Mouse (Mus musculus) ES-CJ7 (cell line): ENCODE results near the gene Prrt1.

ENCODE experiments used
- DNase-seq: peaks from one replicate; pipeline ENCODE4 v3.0.0; 2011; ENCODE audit warnings: low read depth, low spot score

The Prrt1 gene

GRCm38 (mm10) chr17:34629221-34629751 lies at the start of gene Prrt1:
TSS of gene Prrt1 (plus strand) at chr17:34629533.
- DNase-seq = peak; percentile 40

GRCm38 (mm10) chr17:34582528-34582927 lies 46.8 kb upstream of the Prrt1 start:
- DNase-seq = no peak

DNA sequence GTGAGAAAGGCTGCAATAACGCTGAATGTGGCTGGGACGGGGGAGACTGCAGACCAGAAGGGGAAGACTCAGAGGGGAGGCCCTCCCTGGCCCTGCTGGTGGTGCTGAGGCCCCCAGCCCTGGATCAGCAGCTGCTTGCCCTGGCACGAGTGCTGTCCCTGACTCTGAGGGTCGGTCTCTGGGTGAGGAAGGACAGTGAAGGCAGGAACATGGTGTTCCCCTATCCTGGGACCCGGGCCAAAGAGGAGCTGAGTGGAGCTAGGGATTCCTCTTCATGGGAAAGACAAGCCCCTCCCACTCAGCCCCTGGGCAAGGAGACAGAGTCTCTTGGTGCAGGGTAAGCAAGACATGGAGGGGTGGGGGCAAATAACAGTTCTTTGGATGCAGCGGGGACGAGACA lies 45.9 kb upstream of the Prrt1 start:
- no peak for DNase-seq

DNA sequence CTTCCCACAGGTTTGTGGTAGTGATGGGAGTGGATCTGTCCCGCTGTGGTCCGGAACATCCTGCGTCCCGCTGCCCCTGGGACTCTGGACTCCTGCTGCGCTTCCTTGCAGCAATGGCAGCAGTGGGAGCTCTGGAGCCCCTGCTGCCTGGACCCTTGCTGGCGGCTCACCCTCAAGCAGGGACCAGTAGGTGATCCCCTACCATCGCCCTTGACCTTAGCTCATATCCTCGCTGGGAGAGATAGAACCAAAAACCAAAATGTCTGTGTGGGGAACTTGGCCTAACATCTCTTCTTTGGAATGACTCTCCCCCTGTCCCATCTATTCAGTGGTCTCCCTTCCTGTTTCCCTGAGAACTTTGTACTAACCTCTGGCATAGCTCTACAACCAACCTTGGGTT lies 45.5 kb upstream of the Prrt1 start:
- no peak for DNase-seq

GRCm38 (mm10) chr17:34585121-34585520 lies 44.2 kb upstream of the Prrt1 start:
- no peak for DNase-seq

DNA sequence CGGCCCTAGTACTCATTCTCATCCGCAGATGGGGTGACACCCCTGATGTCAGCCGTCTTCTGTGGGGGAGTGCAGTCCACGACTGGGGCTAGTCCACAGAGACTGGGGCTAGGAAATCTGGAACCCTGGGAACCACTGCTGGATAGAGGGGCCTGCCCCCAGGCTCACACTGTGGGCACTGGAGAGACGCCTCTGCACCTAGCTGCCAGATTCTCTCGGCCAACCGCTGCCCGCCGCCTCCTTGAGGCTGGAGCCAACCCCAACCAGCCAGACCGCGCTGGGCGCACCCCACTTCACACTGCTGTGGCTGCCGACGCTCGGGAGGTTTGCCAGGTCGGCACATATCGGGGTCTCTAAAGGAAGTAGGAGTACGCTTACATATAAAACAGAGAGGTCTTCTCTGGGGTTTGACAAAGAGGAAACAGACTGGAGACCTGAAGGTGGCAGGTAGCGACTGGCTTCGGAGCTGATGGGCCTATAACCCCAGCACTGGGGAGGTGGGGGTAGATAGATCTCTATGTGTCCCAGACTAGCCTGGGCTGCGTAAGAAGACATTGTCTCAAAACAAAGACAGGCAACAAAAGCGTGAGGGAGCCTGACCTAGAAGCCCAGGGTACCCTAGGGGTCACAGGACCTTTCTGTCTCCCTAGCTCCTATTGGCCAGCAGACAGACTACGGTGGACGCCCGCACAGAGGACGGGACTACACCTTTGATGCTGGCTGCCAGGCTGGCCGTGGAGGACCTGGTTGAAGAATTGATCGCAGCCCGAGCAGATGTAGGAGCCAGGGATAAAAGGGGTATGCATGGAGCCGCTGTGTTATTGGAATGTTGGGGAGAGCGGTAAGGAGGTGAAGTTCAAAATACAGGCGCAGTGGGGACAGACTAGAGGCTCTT lies 43.2 kb upstream of the Prrt1 start:
- no peak for DNase-seq

- peak; percentile 88 for DNase-seq
These were observed 42.4 kb upstream of the Prrt1 start for GRCm38 (mm10) chr17:34586796-34587422.

- peak; percentile 92 for DNase-seq
These were observed 41.9 kb upstream of the Prrt1 start for GRCm38 (mm10) chr17:34587423-34587811.

DNA sequence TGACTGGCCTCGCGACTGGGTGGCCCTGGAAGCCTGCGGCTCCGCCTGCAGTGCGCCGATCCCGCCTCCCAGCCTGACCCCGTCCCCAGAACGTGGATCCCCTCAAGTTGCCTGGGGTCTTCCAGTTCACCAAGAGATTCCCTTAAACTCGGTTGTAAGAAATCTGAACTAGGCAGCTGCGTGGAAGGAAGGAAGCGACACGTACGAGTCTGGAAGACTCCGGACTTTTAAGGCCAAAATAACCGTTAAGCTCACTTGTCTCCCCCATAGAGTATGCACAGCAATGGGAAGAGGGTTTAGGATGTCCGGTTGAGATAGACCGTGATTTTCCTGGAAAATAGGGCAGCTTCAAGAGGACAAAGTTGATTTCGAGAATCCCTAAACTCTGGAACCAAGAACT lies 41.5 kb upstream of the Prrt1 start:
- DNase-seq = no peak

DNA sequence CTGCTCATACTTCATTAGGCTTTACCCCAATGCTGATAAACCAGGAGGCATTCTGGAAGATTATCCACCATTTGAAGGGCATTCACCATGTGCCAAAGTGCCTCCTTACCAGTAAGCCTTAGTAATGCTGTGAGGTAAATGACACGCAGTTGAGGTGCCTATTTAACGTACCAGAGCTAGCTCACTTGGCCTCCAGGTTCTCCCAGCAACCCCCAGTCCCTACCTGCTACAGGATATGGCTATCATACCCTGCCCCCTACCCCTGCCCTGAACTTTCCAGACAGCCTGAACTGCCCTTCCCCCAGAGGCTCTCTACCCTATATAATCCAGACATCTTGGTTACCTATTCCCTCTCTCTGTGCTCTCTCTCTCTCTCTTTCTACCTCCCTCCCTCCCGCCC lies 40.6 kb upstream of the Prrt1 start:
- DNase-seq = no peak

- no peak for DNase-seq
These were observed 40.1 kb upstream of the Prrt1 start for GRCm38 (mm10) chr17:34589206-34589605.

DNA sequence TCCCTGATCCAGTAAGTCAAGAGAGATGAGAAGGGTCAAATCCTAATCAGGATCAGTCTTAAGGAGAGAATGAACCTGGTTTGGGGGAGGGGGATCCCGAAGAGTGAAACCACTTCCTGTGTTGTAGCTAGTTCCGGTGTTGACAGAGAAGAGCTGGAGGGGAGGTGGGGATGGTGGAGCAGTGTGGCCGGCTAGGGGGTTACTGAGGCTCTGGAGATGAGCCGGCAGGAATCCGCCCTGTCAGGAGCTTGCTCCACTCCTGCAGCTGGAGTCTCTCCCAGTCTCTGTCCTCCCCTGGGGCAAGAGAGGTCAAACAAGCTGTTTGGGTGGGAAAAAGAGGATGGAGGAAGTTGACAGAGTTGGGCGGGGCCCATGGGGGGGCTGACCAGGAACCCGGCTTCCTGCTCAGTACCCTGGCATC lies 39.6 kb upstream of the Prrt1 start, which contains the start of gene Gpsm3:
Gpsm3 (plus strand) TSS at position 126 of the 421 bp plus-strand sequence.
- DNase-seq = peak; percentile 70

GRCm38 (mm10) chr17:34590154-34590987 lies 39.0 kb upstream of the Prrt1 start:
- no peak for DNase-seq

DNA sequence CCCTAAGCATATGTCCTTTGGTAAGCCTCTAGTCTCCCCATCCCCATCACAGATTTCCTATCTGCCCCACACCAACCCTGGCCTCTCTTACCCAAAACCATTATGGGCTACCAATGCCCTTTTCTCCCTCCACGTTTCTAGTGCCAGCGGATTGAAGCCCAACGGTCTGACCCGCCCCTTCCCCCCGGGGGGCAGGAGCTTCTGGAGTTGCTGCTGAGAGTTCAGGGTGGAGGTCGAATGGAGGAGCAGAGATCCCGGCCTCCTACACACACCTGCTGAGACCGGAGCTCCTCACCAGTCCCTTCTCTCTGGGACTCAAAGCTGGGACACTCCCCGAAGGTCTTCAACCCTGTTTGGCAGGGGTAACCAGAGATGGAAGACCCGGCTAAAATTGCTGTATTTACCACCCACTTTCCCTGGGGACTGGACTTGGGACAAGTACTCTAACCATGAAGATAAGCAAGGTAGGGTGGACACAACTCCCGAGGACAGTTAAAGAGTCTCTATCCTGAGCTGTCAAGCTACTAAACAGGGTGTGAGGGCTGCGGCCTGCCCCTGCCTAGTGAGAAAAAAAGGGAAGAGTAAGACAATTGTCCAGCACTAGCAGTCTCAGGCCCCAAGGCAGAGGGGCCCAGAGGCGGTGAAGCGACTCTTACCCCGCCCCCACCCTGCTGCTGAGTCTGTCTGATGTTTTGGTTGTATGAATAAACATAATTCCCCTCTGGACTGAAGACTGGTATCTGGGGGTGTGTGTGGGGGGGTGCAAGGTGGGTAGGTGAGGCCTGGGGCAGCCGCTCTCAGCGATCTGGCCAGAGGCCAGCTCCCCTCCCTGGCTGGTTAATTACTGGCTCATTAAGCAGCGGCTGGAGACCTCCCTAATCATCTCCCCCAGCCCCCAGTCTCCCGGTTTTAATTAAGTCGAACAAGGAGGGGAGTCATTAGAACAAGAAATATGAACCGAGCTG lies 38.0 kb upstream of the Prrt1 start, which contains the start of gene Pbx2:
Pbx2 (plus strand) TSS at position 238 of the 965 bp plus-strand sequence.
- DNase-seq = peak; percentile 43

DNA sequence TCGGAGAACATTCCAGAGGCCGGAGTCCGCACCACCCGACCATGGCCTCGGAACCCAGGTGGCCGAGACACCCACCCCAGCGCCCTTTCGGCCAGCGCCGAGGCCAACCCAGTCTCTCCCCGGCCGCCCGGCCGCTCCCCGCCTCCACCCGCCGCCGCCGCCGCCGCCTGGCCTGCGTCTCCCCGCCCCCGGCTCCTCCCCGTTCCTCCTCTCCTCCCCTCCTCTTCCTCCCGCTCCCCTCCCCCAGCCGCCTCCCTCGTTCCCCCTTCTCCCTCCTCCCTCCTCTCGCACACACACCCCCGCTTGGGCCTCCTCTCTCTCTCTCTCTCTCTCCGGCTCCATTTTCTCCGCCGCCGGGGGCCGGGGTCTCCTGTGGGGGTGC lies 37.3 kb upstream of the Prrt1 start:
- DNase-seq = peak; percentile 78

DNA sequence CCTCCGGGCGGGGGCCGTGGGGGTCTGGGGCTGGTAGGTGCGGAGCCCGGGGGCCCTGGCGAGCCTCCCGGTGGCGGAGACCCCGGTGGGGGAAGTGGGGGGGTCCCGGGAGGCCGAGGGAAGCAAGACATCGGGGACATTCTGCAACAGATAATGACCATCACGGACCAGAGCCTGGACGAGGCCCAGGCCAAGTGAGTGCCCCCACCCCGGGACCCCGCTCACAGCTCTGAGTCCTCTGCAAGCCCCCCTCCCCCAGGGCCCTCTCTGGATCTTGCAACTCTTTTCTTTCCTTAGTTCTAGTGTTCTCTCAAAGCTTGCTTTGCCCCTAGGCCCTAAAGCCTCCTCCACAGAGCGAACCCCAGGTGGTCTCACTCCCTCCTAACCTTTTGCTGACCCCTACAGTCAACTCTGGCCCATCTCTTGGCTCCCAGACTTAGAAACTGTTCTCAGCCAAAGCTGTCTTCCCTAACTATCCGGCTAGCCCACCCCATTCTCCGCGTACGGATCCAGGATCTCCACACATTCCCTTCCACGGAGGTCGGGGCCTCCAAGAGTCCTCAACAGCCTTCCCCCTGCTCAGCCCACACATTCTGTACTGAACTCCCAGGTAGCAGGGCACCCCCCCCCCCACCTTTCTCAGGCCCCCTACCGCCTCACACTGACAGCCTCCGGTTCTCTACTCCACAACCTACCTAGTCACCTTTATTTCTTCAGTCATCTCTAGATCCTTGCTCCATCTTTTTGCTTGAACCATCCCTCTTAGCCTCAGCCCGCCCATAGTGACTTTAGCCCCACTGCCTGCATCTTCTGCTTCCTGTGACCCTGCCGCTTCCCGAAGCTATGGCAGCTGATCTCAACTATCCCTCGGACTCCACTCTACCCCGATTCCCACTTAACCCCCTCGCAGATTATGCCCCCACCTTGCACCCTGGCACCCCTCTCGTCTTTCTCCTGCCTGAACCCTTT lies 36.5 kb upstream of the Prrt1 start:
- peak; percentile 86 for DNase-seq

- DNase-seq = no peak
These were observed 35.4 kb upstream of the Prrt1 start for GRCm38 (mm10) chr17:34593752-34594525.

DNA sequence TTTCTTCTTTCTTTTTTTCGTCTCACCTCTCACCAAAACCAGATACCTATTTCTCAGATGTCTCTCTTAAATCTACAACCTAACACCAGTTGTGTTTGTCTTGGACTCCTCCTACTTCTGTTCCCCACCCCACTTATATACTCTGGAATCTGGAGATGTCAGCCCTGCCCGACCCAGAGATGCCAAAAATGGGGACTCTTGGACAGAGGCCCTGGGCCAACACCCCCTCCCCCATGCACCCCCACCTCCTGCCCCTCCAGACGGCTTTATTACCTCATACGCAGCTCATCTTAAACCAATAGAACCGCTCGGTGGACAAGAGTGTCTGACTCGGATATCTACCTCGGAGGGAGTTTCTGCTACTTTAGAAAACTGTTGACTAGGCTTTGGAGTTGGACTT lies 33.2 kb upstream of the Prrt1 start:
- no peak for DNase-seq
